Mouse (Mus musculus) liver, embryonic 14.5 days (tissue): ENCODE measurements around the gene Tmem169. TPM values are rescaled to one million over a fixed set of nuclear protein-coding genes. Genes with fewer than 3 reads are reported as not detected.
A peak's percentile ranks its signal among the peaks of the same experiment; 100 is the strongest.

Source experiments
- ATAC-seq: fragments of 200-750 bp; cut with Nextera tagmentation; 2 replicates; pipeline ENCODE4 v1.8.0; 2017; ENCODE audit warnings: moderate number of reproducible peaks, mild to moderate bottlenecking, moderate library complexity; ENCODE audit not compliant: insufficient read depth
- DNase-seq, 3 experiments: peaks; one replicate each; pipeline ENCODE4 v3.0.0-alpha.2; 2012 to 2013; ENCODE audit warnings: low read depth in 3 of 3, low spot score in 3 of 3
- H3K27ac ChIP-seq: fragments of 300-500 bp; sonication (generic); 2 replicates; pipeline ENCODE4 v1.5.1; 2014; ENCODE audit warnings: moderate library complexity, mild to moderate bottlenecking, control low read depth, inconsistent platforms
- H3K27me3 ChIP-seq: fragments of 300-500 bp; sonication (generic); 2 replicates; pipeline ENCODE4 v1.6.1; 2014; ENCODE audit warnings: mild to moderate bottlenecking, low read length, moderate library complexity; ENCODE audit not compliant: control insufficient read depth, insufficient read depth
- H3K36me3 ChIP-seq: fragments of 300-500 bp; sonication (generic); replicated peaks from 2 replicates; pipeline ENCODE4 v1.6.1; 2014; ENCODE audit warnings: low read depth; ENCODE audit not compliant: control insufficient read depth, insufficient read depth
- H3K4me1 ChIP-seq, 2 experiments: fragments of 200-500 bp in 1 of 2; fragments of 300-500 bp in 1 of 2; sonication (generic) in 1 of 2; replicated peaks; 2 replicates each; pipeline ENCODE4 v1.6.1; 2012 to 2014; ENCODE audit warnings: antibody characterized with exemption in 1 of 2, inconsistent platforms in 1 of 2, low read length in 1 of 2; ENCODE audit not compliant: control insufficient read depth in 2 of 2, insufficient read depth in 2 of 2
- H3K4me2 ChIP-seq: fragments of 300-500 bp; sonication (generic); 2 replicates; pipeline ENCODE4 v1.6.1; 2014; ENCODE audit warnings: low read depth, mild to moderate bottlenecking, control low read depth, moderate library complexity
- H3K4me3 ChIP-seq, 2 experiments: fragments of 200-500 bp in 1 of 2; fragments of 300-500 bp in 1 of 2; sonication (generic) in 1 of 2; 2 replicates each; pipeline ENCODE4 v1.5.1; 2012 to 2014; ENCODE audit warnings: low read depth in 2 of 2, low read length in 2 of 2, mild to moderate bottlenecking in 2 of 2, control low read depth in 1 of 2, inconsistent platforms in 1 of 2, moderate library complexity in 1 of 2; ENCODE audit not compliant: insufficient read depth in 1 of 2
- H3K9ac ChIP-seq: fragments of 300-500 bp; sonication (generic); replicated peaks from 2 replicates; pipeline ENCODE4 v1.6.1; 2014; ENCODE audit warnings: mild to moderate bottlenecking, control low read depth, moderate library complexity
- H3K9me3 ChIP-seq: fragments of 300-500 bp; sonication (generic); 2 replicates; pipeline ENCODE4 v1.6.1; 2016; ENCODE audit warnings: low read length, mixed read lengths; ENCODE audit not compliant: control insufficient read depth
- CTCF ChIP-seq: IDR thresholded peaks from 2 replicates; pipeline ENCODE4 v1.5.1; 2016; ENCODE audit warnings: antibody characterized with exemption, low read depth, control low read depth
- EP300 ChIP-seq: IDR thresholded peaks from 2 replicates; pipeline ENCODE4 v1.6.1; 2016; ENCODE audit warnings: antibody characterized with exemption, low read depth
- WGBS: fragments of 180-500 bp; shearing (Covaris S2); extraction: QIAGEN DNeasy Blood & Tissue Kit; methylation state at CpG from one replicate; pipeline ENCODE4 v1.1.7; 2014; ENCODE audit not compliant: insufficient replicate concordance; 5-methylcytosine and 5-hydroxymethylcytosine counted together
- polyA plus RNA-seq, 2 experiments: library from polyadenylated mRNA; depleted of rRNA in 1 of 2; stranded (reverse) in 1 of 2; unstranded in 1 of 2; fragments of >200 nt; fragmentation: Nextera tagmentation in 1 of 2; extraction: Ambion mirVana in 1 of 2; gene quantifications; 2 replicates each; pipeline versions ENCODE4 v1.2.1 to v1.2.3; 2012 to 2014

Gene Tmem169
- polyA plus RNA-seq, 2 experiments = 0.50 to 0.81 TPM

GRCm38 (mm10) chr1:72306679-72307181, 22.6 kb downstream of the Tmem169 start:
- Histone ChIP-seq H3K27me3 (no peaks in the 10 kb centered on the region), H3K9ac (peak overlapping the region; percentile 75), H3K4me1 (peaks cover 0 to 6% of the 10 kb centered on the region in 2 experiments; a peak in 2 of 4 replicates), H3K36me3 (no peaks in the 10 kb centered on the region), H3K9me3 (no peaks in the 10 kb centered on the region), H3K27ac (peak overlapping the region; percentile 83), H3K4me2 (peak overlapping the region; percentile 91), H3K4me3 (peak overlapping the region; percentile 77 to 97; a peak in 3 of 4 replicates)
- TF ChIP-seq EP300 = 0 out of 2 replicates have a peak, but pooled peaks have one; percentile 12
- TF ChIP-seq CTCF = peak; percentile 71
- WGBS = 2% methylated on average over 11 of the region's 11 CpGs
- ATAC-seq (peak; percentile 80), DNase-seq (peak in 1 of 3 experiments; percentile 29)

GRCm38 (mm10) chr1:72307317-72307798, 23.2 kb downstream of the Tmem169 start, which contains the start of gene Xrcc5:
Gene Xrcc5, plus strand, starts transcription at chr1:72307421.
- DNase-seq (peak; percentile 87 to 90 (median 88)), ATAC-seq (peak; percentile 94)
- H3K4me2 ChIP-seq = peak within 1 kb of the TSS; percentile 91

GRCm38 (mm10) chr1:72308919-72309318, 24.8 kb downstream of the Tmem169 start:
- Histone ChIP-seq H3K36me3 (no peaks in the 10 kb centered on the region), H3K27ac (no peak overlapping the region), H3K27me3 (no peaks in the 10 kb centered on the region), H3K4me3 (no peak overlapping the region), H3K4me2 (no peak overlapping the region), H3K9ac (no peak overlapping the region), H3K9me3 (no peaks in the 10 kb centered on the region), H3K4me1 (peaks cover 0 to 6% of the 10 kb centered on the region in 2 experiments; a peak in 2 of 4 replicates)
- 61% methylated on average over 4 of the region's 4 CpGs for WGBS
- DNase-seq (no peak), ATAC-seq (no peak)
- TF ChIP-seq EP300 (no peak), CTCF (no peak)

More at GRCm38 (mm10) chr1:72307317-72307798, 23.2 kb downstream of the Tmem169 start, which contains the start of gene Xrcc5:
- Histone ChIP-seq H3K9ac (peak within 1 kb of the TSS; percentile 75), H3K4me1 (peaks cover 0 to 6% of the 10 kb centered on the region in 2 experiments; a peak in 2 of 4 replicates), H3K9me3 (no peaks in the 10 kb centered on the region), H3K27ac (peak within 1 kb of the TSS; percentile 83), H3K36me3 (no peaks in the 10 kb centered on the region), H3K4me3 (peak within 1 kb of the TSS; percentile 77 to 97), H3K27me3 (no peaks in the 10 kb centered on the region)
- under 1% methylated on average over 21 of the region's 21 CpGs for WGBS
- TF ChIP-seq CTCF (no peak), EP300 (no peak)

- Histone ChIP-seq H3K27ac (no peak overlapping the region), H3K4me1 (peaks cover 0 to 6% of the 10 kb centered on the region in 2 experiments; a peak in 2 of 4 replicates), H3K9me3 (no peaks in the 10 kb centered on the region), H3K9ac (no peak overlapping the region), H3K4me3 (no peak overlapping the region), H3K27me3 (no peaks in the 10 kb centered on the region), H3K36me3 (no peaks in the 10 kb centered on the region), H3K4me2 (no peak overlapping the region)
- 81% methylated on average over 6 of the region's 6 CpGs for WGBS
- ATAC-seq (no peak), DNase-seq (no peak)
- no peak for TF ChIP-seq EP300
- TF ChIP-seq CTCF = no peak
Measured at GRCm38 (mm10) chr1:72309744-72310424, 25.7 kb downstream of the Tmem169 start.
